Mouse (Mus musculus) kidney, postnatal 0 days (tissue): ENCODE results near the gene Mpv17. TPM values are rescaled to one million over a fixed set of nuclear protein-coding genes. Genes with fewer than 3 reads are reported as not detected.
A peak's percentile ranks its signal among the peaks of the same experiment; 100 is the strongest.

Experiments used
- ATAC-seq: fragments of 200-750 bp; cut with Nextera tagmentation; replicated peaks from 2 replicates; pipeline ENCODE4 v1.8.0; 2017; ENCODE audit warnings: low read depth, moderate number of reproducible peaks, moderate TSS enrichment, moderate library complexity; ENCODE audit not compliant: low FRiP score
- DNase-seq: peaks from one replicate; pipeline ENCODE4 v3.0.0-alpha.2; 2016; ENCODE audit warnings: low spot score
- H3K27ac ChIP-seq: fragments of 300-500 bp; sonication (generic); 2 replicates; pipeline ENCODE4 v1.5.1; 2014; ENCODE audit warnings: mild to moderate bottlenecking
- H3K27me3 ChIP-seq: fragments of 300-500 bp; sonication (generic); 2 replicates; pipeline ENCODE4 v1.6.1; 2014; ENCODE audit warnings: low read length, mixed read lengths; ENCODE audit not compliant: insufficient read depth
- H3K36me3 ChIP-seq: fragments of 300-500 bp; sonication (generic); 2 replicates; pipeline ENCODE4 v1.6.1; 2014; ENCODE audit warnings: low read length, mixed read lengths; ENCODE audit not compliant: insufficient read depth
- H3K4me1 ChIP-seq: fragments of 300-500 bp; sonication (generic); replicated peaks from 2 replicates; pipeline ENCODE4 v1.6.1; 2014; ENCODE audit warnings: antibody characterized with exemption, low read length, mixed read lengths; ENCODE audit not compliant: insufficient read depth
- H3K4me2 ChIP-seq: fragments of 300-500 bp; sonication (generic); 2 replicates; pipeline ENCODE4 v1.6.1; 2014; ENCODE audit warnings: mild to moderate bottlenecking, low read length, moderate library complexity, mixed read lengths
- H3K4me3 ChIP-seq: fragments of 300-500 bp; sonication (generic); replicated peaks from 2 replicates; pipeline ENCODE4 v1.5.1; 2014; ENCODE audit warnings: low read depth, low read length
- H3K9ac ChIP-seq: fragments of 300-500 bp; sonication (generic); 2 replicates; pipeline ENCODE4 v1.6.1; 2014; ENCODE audit warnings: low read depth, low read length
- H3K9me3 ChIP-seq: fragments of 300-500 bp; sonication (generic); replicated peaks from 2 replicates; pipeline ENCODE4 v1.6.1; 2016; ENCODE audit warnings: low read length, inconsistent platforms, mixed read lengths
- CTCF ChIP-seq: IDR thresholded peaks from 2 replicates; pipeline ENCODE4 v1.5.1; 2016; ENCODE audit warnings: antibody characterized with exemption, low read depth, mild to moderate bottlenecking, moderate library complexity
- WGBS: fragments of 180-500 bp; shearing (Covaris S2); extraction: QIAGEN DNeasy Blood & Tissue Kit; methylation state at CpG from one replicate; pipeline ENCODE4 v1.1.7; 2014; 5-methylcytosine and 5-hydroxymethylcytosine counted together
- polyA plus RNA-seq: library from polyadenylated mRNA; unstranded; fragments of >200 nt; fragmentation: Nextera tagmentation; extraction: Ambion mirVana; gene quantifications from 2 replicates; pipeline ENCODE4 v1.2.1, GENCODE M21; 2015

Gene Mpv17
- polyA plus RNA-seq, 1 experiment from 2014 or later, result 45.3 TPM

DNA sequence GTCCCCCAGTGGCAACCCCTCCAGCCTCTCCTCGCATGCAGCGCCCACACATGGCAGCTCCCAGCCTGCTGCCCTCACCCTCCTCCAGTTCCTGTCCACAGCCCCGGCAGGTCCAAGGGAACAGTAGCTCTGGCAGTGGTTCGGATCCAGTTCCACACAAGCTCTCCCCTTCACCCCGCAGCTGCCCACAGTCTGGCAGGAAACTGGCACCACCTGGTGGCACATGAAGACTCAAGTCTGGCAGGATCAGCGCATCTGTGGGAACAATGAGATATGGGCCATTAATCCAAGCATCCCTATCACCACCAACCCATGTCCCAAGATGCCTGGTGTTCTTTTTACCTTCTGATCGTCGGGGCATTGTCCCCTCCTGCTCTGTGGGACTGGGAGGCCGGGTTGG lies 45.8 kb upstream of the Mpv17 start:
- H3K27ac ChIP-seq, result no peak overlapping the region

DNA sequence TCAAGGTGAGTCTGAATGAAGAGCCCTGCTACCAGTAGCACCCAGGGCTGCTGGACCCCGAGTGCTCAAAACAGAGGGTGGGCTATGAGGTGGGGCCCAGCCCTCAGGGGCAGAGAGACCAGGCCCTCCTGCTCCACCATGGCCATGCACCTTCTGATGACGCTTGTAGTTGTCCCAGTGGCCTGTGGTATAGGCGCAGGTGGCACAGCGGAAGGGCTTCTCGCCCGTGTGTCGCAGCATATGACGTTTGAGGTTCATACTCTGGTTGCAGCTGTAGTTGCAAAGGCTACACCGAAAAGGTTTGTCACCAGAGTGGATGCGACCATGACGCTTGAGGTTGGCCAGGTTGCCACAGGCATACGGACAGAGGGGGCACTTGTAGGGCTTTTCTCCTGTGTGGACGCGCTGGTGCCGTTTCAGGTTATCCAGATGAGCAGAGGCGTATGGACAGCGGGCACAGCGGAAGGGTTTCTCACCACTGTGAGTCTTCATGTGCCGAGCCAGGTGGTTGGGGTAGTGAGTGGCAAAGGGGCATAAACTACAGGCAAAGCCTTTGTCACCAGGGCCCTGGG lies 45.4 kb upstream of the Mpv17 start:
- no peak overlapping the region for H3K4me3 ChIP-seq
- peaks cover 45% of the 10 kb centered on the region for H3K36me3 ChIP-seq
- no peak overlapping the region for H3K9ac ChIP-seq
- H3K4me2 ChIP-seq, result no peak overlapping the region
- TF ChIP-seq CTCF, result no peak
- ATAC-seq, result no peak
- H3K9me3 ChIP-seq, result 0 out of 2 replicates have a peak, but pooled peaks cover 3% of the 10 kb centered on the region
- WGBS, result 92% methylated on average over 19 of the region's 19 CpGs
- H3K4me1 ChIP-seq, result peaks cover 9% of the 10 kb centered on the region; the same call in 1 of the 2 replicates
- H3K27ac ChIP-seq, result no peak overlapping the region
- no peaks in the 10 kb centered on the region for H3K27me3 ChIP-seq
- no peak for DNase-seq

More for the DNA sequence above, 45.8 kb upstream of the Mpv17 start:
- 0 out of 2 replicates have a peak overlapping the region, but pooled peaks have one; percentile 29 for H3K9ac ChIP-seq
- 0 out of 2 replicates have a peak, but pooled peaks cover 3% of the 10 kb centered on the region for H3K9me3 ChIP-seq
- TF ChIP-seq CTCF, result peak; percentile 62
- H3K4me3 ChIP-seq, result no peak overlapping the region
- no peak for ATAC-seq
- peak; percentile 76 for DNase-seq
- WGBS, result 66% methylated on average over 9 of the region's 9 CpGs
- peaks cover 45% of the 10 kb centered on the region for H3K36me3 ChIP-seq
- H3K27me3 ChIP-seq, result no peaks in the 10 kb centered on the region
- no peak overlapping the region for H3K4me2 ChIP-seq
- H3K4me1 ChIP-seq, result peaks cover 9% of the 10 kb centered on the region; the same call in 1 of the 2 replicates

DNA sequence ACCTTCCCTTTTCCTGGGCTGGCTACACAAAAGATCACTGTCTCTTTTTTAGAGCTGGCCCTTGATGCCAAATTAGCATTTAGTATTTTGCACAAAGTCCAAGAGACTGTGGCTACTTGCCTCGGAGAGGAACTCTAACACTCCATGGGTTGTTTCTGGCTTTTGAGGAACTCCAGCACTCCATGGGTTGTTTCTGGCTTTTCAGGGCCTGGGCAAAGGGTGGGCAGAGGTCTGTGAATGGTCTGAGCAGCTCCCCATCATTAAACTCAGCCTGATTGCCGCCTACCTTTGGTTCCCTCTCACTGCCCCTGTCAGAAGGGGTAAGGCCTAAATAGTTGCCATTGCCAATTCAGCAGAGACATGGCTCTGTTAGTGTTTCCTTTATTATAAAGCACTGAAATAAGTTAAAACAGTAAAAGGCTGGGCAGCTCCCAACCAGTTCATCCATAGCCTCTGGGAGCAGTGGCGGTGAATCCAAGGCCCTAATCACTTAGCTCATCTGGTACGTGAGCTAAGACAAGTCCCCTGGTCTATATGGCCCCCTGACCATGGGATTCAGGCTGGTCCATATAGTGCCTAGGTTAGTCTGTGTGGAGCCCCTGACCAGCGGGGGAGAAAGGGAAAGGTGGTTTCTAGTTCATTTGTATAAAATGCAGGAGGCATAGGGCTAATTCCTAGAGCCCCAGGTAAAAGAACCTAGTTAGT lies 44.7 kb upstream of the Mpv17 start:
- TF ChIP-seq CTCF, result no peak
- WGBS, result 87% methylated on average over 5 of the region's 5 CpGs
- H3K27ac ChIP-seq, result no peak overlapping the region
- H3K4me2 ChIP-seq, result no peak overlapping the region
- ATAC-seq (no peak), DNase-seq (no peak)
- H3K36me3 ChIP-seq, result peaks cover 45% of the 10 kb centered on the region
- no peaks in the 10 kb centered on the region for H3K27me3 ChIP-seq
- H3K9ac ChIP-seq, result no peak overlapping the region
- no peak overlapping the region for H3K4me3 ChIP-seq
- H3K9me3 ChIP-seq, result 0 out of 2 replicates have a peak, but pooled peaks cover 3% of the 10 kb centered on the region
- H3K4me1 ChIP-seq, result peaks cover 13% of the 10 kb centered on the region; the same call in 1 of the 2 replicates

DNA sequence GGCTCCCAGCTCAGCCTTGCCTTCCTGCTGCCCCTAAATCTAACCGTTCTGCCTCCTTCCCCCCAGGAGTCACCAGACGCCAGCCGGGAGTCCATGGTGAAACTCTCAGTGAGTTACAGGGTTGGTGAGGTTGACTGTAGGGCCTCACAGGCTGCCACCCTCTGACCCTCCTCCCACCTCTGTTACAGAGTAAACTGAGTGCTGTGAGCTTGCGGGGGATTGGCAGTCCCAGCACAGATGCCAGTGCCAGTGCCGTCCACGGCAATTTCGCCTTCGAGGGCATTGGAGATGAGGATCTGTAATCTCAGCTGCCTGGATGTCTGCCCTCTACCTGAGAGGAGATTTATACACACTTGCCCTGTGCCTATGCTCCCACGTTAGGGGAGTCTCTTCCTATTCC lies 44.1 kb upstream of the Mpv17 start:
- 73% methylated on average over 9 of the region's 9 CpGs for WGBS
- no peak for TF ChIP-seq CTCF

DNA sequence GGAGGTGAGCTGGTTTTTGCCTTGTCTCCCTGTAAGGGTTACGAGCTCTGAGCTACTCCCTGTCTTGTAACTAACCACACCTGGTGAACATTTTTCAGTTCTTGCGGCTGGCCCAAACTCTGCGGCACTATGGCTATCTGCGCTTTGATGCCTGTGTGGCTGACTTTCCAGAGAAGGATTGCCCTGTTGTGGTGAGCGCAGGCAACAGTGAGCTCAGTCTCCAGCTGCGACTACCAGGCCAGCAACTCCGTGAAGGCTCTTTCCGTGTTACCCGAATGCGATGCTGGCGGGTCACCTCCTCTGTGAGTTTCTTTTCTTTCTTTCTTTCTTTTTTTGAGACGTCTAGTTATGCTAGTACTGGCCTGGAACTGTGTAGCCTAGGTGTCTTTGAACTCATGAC lies 43.0 kb upstream of the Mpv17 start:
- Histone ChIP-seq H3K9ac (no peak overlapping the region), H3K36me3 (peaks cover 45% of the 10 kb centered on the region), H3K27ac (no peak overlapping the region), H3K4me2 (no peak overlapping the region), H3K9me3 (0 out of 2 replicates have a peak, but pooled peaks cover 3% of the 10 kb centered on the region), H3K4me1 (peaks cover 15% of the 10 kb centered on the region; the same call in 1 of the 2 replicates), H3K27me3 (no peaks in the 10 kb centered on the region), H3K4me3 (no peak overlapping the region)
- DNase-seq (no peak), ATAC-seq (no peak)
- no peak for TF ChIP-seq CTCF
- WGBS, result 95% methylated on average over 12 of the region's 12 CpGs

More for the DNA sequence above, 44.1 kb upstream of the Mpv17 start:
- H3K27me3 ChIP-seq, result no peaks in the 10 kb centered on the region
- peaks cover 45% of the 10 kb centered on the region for H3K36me3 ChIP-seq
- no peak overlapping the region for H3K4me3 ChIP-seq
- no peak overlapping the region for H3K9ac ChIP-seq
- 0 out of 2 replicates have a peak, but pooled peaks cover 3% of the 10 kb centered on the region for H3K9me3 ChIP-seq
- H3K27ac ChIP-seq, result no peak overlapping the region
- no peak for DNase-seq
- no peak overlapping the region for H3K4me2 ChIP-seq
- H3K4me1 ChIP-seq, result peaks cover 13% of the 10 kb centered on the region; the same call in 1 of the 2 replicates
- ATAC-seq, result no peak

DNA sequence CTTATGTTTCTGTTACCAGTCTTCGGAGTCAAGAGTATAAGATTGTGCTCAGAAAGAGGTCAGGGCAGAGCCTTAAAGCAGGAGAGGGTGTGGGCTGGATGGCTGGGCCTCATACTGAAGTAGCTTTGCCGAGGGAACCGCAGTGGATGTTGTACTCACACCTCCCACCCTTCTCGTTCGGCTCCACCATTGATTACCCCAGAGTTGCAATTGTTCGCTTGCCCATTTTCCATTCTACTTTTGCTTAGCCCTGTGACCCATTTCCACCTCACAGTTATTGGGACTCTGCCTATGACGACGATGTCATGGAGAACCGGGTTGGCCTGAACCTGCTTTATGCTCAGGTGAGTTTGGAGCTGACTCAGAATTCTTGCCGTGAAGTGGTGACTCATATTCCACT lies 42.2 kb upstream of the Mpv17 start:
- DNase-seq (no peak), ATAC-seq (no peak)
- Histone ChIP-seq H3K27ac (no peak overlapping the region), H3K4me2 (no peak overlapping the region), H3K4me1 (peaks cover 20% of the 10 kb centered on the region; the same call in 1 of the 2 replicates), H3K9ac (no peak overlapping the region), H3K27me3 (no peaks in the 10 kb centered on the region), H3K9me3 (0 out of 2 replicates have a peak, but pooled peaks cover 3% of the 10 kb centered on the region), H3K36me3 (peaks cover 46% of the 10 kb centered on the region), H3K4me3 (no peak overlapping the region)
- WGBS, result 90% methylated on average over 10 of the region's 10 CpGs
- TF ChIP-seq CTCF, result no peak
